8 mouse cellular contexts compared by ENCODE assay signal in the genomic region with DNA sequence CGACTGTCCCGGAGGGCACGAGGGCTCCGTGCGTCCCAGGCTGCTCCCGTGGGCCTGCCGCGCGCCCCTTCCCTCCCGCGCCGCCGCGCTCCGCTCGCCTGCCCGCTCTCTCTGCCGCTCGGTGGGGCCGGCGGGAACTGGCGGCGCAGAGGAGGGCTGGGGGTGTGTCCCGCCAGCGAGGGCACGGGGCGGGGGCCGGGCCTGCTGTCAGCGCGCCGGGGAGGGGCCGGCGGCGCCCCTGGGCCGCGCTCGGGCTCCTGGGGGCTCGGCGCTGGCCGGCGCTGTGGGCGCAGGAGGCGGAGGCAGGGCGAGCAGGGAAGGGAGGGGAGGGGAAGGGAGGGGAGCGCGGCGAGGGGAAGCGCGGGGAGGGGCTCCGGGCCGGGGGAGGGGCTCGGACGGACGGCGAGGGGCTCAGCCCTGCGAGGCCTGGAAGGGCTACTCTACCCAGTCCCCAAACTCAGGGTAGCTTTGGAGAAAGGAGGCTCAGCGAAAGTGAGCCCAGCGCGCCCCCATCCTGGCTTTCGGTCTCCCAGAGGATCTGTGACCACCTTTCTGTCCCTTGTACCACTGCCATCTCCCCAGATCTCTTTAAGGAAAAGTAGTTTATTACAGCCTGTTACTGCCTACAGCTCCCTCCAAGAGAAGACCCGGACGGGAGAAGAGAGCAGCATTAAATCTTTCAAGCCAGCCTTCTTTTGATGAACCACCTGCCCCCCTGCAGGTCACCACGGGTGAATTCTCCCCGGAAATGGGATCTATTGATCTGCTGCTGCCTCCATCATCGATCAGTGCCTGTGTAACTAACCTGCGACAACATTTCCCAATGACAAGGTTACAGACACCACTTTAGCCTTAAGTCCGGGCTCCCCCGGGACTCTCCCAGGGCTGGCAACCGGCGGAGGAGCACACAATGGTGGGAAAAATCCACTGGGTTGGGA. TPM values are rescaled to one million over a fixed set of nuclear protein-coding genes. Genes with fewer than 3 reads are reported as not detected.
DNase-seq lines count a peak whose midpoint lies in the region; ATAC-seq and TF ChIP-seq lines count a peak whose summit lies in the region.

A gene (minus strand): TSS at position 98 of the 938 bp plus-strand sequence.

- no peaks in the 10 kb centered on the region for H3K36me3 ChIP-seq in intestine, postnatal 0 days (ENCODE audit: control insufficient read depth, insufficient read depth)
- no peaks in the 10 kb centered on the region; the same call in 1 of the 2 replicates for H3K36me3 ChIP-seq in liver, embryonic 15.5 days (replicated peaks)
- H3K36me3 ChIP-seq in neural tube, embryonic 14.5 days (ENCODE audit: control insufficient read depth, insufficient read depth, low read length) = no peaks in the 10 kb centered on the region

- 0 out of 2 replicates have a peak, but pooled peaks cover 3% of the 10 kb centered on the region for H3K4me1 ChIP-seq in intestine, postnatal 0 days (replicated peaks; ENCODE audit: control insufficient read depth, insufficient read depth, low read length)
- H3K4me1 ChIP-seq in liver, embryonic 15.5 days (replicated peaks) = peaks cover 66% of the 10 kb centered on the region
- no peaks in the 10 kb centered on the region; the same call in 1 of the 2 replicates for H3K4me1 ChIP-seq in neural tube, embryonic 14.5 days (ENCODE audit: control insufficient read depth, insufficient read depth, low read length)

- peak within 1 kb of the TSS; percentile 66 for H3K4me3 ChIP-seq in intestine, postnatal 0 days (ENCODE audit: low read depth, low read length)
- peak within 1 kb of the TSS; percentile 71 for H3K4me3 ChIP-seq in liver, embryonic 15.5 days (replicated peaks)
- peak within 1 kb of the TSS; percentile 72 for H3K4me3 ChIP-seq in neural tube, embryonic 14.5 days (ENCODE audit: low read depth, low read length)

- peak within 1 kb of the TSS; percentile 97 for H3K4me2 ChIP-seq in intestine, postnatal 0 days (replicated peaks; ENCODE audit: low read depth)
- peak within 1 kb of the TSS; percentile 96 for H3K4me2 ChIP-seq in liver, embryonic 15.5 days
- peak within 1 kb of the TSS; percentile 84 for H3K4me2 ChIP-seq in neural tube, embryonic 14.5 days (ENCODE audit: low read depth, low read length)

- H3K9ac ChIP-seq in intestine, postnatal 0 days (ENCODE audit: low read depth, low read length) = peak within 1 kb of the TSS; percentile 78
- H3K9ac ChIP-seq in liver, embryonic 15.5 days = peak within 1 kb of the TSS; percentile 74
- peak within 1 kb of the TSS; percentile 87 for H3K9ac ChIP-seq in neural tube, embryonic 14.5 days (replicated peaks; ENCODE audit: low read depth, low read length)

- no peaks in the 10 kb centered on the region for H3K27me3 ChIP-seq in intestine, postnatal 0 days (replicated peaks; ENCODE audit: control insufficient read depth, insufficient read depth, low read length)
- H3K27me3 ChIP-seq in liver, embryonic 15.5 days = peaks cover 70% of the 10 kb centered on the region
- H3K27me3 ChIP-seq in neural tube, embryonic 14.5 days (ENCODE audit: control insufficient read depth, insufficient read depth, low read length) = no peaks in the 10 kb centered on the region

- H3K27ac ChIP-seq in intestine, postnatal 0 days (ENCODE audit: low read depth, low read length) = peak within 1 kb of the TSS; percentile 73
- peak within 1 kb of the TSS; percentile 86 for H3K27ac ChIP-seq in liver, embryonic 15.5 days (replicated peaks)
- peak within 1 kb of the TSS; percentile 81 for H3K27ac ChIP-seq in neural tube, embryonic 14.5 days (ENCODE audit: low read depth, low read length)

- H3K9me3 ChIP-seq in intestine, postnatal 0 days (ENCODE audit: control insufficient read depth) = no peaks in the 10 kb centered on the region
- 0 out of 2 replicates have a peak, but pooled peaks cover 4% of the 10 kb centered on the region for H3K9me3 ChIP-seq in liver, embryonic 15.5 days (replicated peaks)
- no peaks in the 10 kb centered on the region for H3K9me3 ChIP-seq in neural tube, embryonic 14.5 days (ENCODE audit: control insufficient read depth, low read length)

- peak; percentile 56 for ATAC-seq in intestine, postnatal 0 days
- ATAC-seq in liver, embryonic 15.5 days (ENCODE audit: insufficient read depth) = peak; percentile 82
- peak; percentile 83 for ATAC-seq in neural tube, embryonic 14.5 days (ENCODE audit: low read depth)

- DNase-seq in right cerebral cortex, postnatal 25 days = peak; percentile 47
- DNase-seq in right cerebral cortex, adult 2 months (ENCODE audit: low spot score in 2 of 2) = no peak
- peak; percentile 85 for DNase-seq in embryo, embryonic 10.5 days (ENCODE audit: low spot score)
- peak in 1 of 2 experiments; percentile 74 for DNase-seq in heart, adult 18-20 months
- no peak for DNase-seq in cerebellum, adult 11 months

- peak; percentile 4; the same call in 1 of the 2 replicates for TF ChIP-seq CTCF in intestine, postnatal 0 days (IDR thresholded peaks at IDR 0.05; ENCODE audit: low read depth)

- WGBS in intestine, postnatal 0 days = 2% methylated on average over 64 of the region's 70 CpGs
- WGBS in liver, embryonic 15.5 days (ENCODE audit: insufficient replicate concordance) = 2% methylated on average over 48 of the region's 70 CpGs
- WGBS in neural tube, embryonic 14.5 days = under 1% methylated on average over 48 of the region's 70 CpGs

RNA-seq across cellular contexts. Expression of the gene that starts here (rescaled TPM):
- total RNA-seq in heart, adult 18-20 months (2021) = 10 to 100 TPM; 45.5 to 48.7 TPM
- polyA plus RNA-seq in intestine, postnatal 0 days (2015; fragmentation: Nextera tagmentation; extraction: Ambion mirVana) = 2.2 and 2.4 TPM in 2 replicates
- polyA plus RNA-seq in liver, embryonic 15.5 days (2015; fragmentation: Nextera tagmentation; extraction: Ambion mirVana) = 0.50 and 0.63 TPM in 2 replicates
- 2.1 and 3.5 TPM in 2 replicates for polyA plus RNA-seq in neural tube, embryonic 14.5 days (2014; fragmentation: Nextera tagmentation; extraction: Ambion mirVana)

Comparison
In these comparisons a context has a peak if more than half of its experiments do, and no peak if none do; other contexts are left out.
1. DNase-seq: peak in right cerebral cortex, postnatal 25 days (single experiment) and embryo, embryonic 10.5 days (single experiment); none in right cerebral cortex, adult 2 months (0 of 2) and cerebellum, adult 11 months (single experiment).
2. Peak in ATAC-seq, H3K4me3 ChIP-seq, H3K27ac ChIP-seq, H3K9ac ChIP-seq and H3K4me2 ChIP-seq in liver, embryonic 15.5 days; RNA of the gene not detected or under 1 TPM.
3. Peak in every context shown above with its lines, with median percentiles within 50 percentile points of each other: ATAC-seq, H3K27ac ChIP-seq, H3K4me2 ChIP-seq, H3K4me3 ChIP-seq and H3K9ac ChIP-seq.